Mouse (Mus musculus): ENCODE measurements around the gene Rnf103.

GRCm38 (mm10) chr6:71445560-71445959, 48.1 kb upstream of the Rnf103 start:
- TF ChIP-seq CTCF (IDR thresholded peaks at IDR 0.05; ENCODE audit: low read depth) = no peak
- no peak for TF ChIP-seq EP300 (IDR thresholded peaks at IDR 0.05; ENCODE audit: low read depth)

All from heart, postnatal 0 days (tissue).